Mouse (Mus musculus) olfactory bulb, adult 2 months (tissue): ENCODE measurements around the gene Trdmt1.

ENCODE experiments used
- CTCF ChIP-seq: fragments of 200-500 bp; IDR thresholded peaks from 2 replicates; pipeline ENCODE4 v1.5.1; 2012; ENCODE audit warnings: low read depth, mild to moderate bottlenecking, low read length, moderate library complexity; ENCODE audit not compliant: insufficient read depth
- POLR2A ChIP-seq: fragments of 200-500 bp; IDR thresholded peaks from 2 replicates; pipeline ENCODE4 v1.6.1; 2012; ENCODE audit warnings: mild to moderate bottlenecking, low read depth, low read length, moderate library complexity; ENCODE audit not compliant: insufficient read depth

- TF ChIP-seq POLR2A (no peak), CTCF (no peak)
Measured at GRCm38 (mm10) chr2:13538258-13538657, 6.2 kb downstream of the Trdmt1 start.
